In the genomic region with DNA sequence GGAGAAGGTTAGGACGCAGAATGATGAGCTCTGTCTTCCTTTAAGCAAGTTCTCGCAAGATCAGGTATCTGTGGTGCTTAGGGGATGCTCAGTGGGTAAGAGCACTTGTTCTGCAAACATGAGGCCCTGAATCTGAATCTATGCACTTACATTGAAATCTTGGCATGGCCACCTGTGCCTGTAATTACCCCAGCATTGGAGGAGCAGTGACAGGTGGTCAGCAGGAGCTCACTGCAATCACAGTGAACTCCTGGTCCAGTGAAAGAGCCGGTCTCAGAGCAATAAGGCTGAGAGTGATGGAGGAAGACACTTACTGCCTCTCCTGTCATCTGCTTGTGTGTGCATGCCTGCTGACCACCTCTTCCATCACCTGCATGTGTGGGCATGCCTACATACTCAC, we compare ENCODE assay signal across 22 mouse cellular contexts.
"Had no signal": no experiment of that assay in that cellular context is flagged by ENCODE, and none has a peak within 500 bp of the region (broad histone marks: within the 10 kb centered on the region; RNA-seq: fewer than 3 reads in every experiment).

No protein-coding gene starts in this region.

- H3K27ac ChIP-seq: left cerebral cortex, adult 2 months; limb, embryonic 12.5 days; limb, embryonic 15.5 days; liver, embryonic 14.5 days; midbrain, embryonic 10.5 days; midbrain, embryonic 13.5 days; neural tube, embryonic 13.5 days had no signal

- DNase-seq: kidney, postnatal 10 days; kidney, postnatal 36 days; layer of hippocampus, postnatal 36 days; left cerebral cortex, postnatal 4 days; liver, postnatal 0 days; lung, embryonic 14.5 days; lung, postnatal 10 days; lung, postnatal 36 days; retina, postnatal 1 day; right cerebral cortex, postnatal 25 days; spleen, adult 18-20 months; thymus, adult 18-20 months; thymus, postnatal 36 days had no signal

- H3K36me3 ChIP-seq: limb, embryonic 12.5 days; limb, embryonic 15.5 days; midbrain, embryonic 10.5 days; midbrain, embryonic 13.5 days; neural tube, embryonic 13.5 days had no signal

- H3K4me3 ChIP-seq: left cerebral cortex, adult 2 months; limb, embryonic 12.5 days; limb, embryonic 15.5 days; megakaryocyte, embryonic 14.5 days; midbrain, embryonic 10.5 days; midbrain, embryonic 13.5 days; myocyte; neural tube, embryonic 13.5 days had no signal

- H3K27me3 ChIP-seq: limb, embryonic 15.5 days; midbrain, embryonic 13.5 days; neural tube, embryonic 13.5 days had no signal

- H3K4me1 ChIP-seq: limb, embryonic 12.5 days; limb, embryonic 15.5 days; neural tube, embryonic 13.5 days had no signal

- H3K9me3 ChIP-seq: limb, embryonic 12.5 days; limb, embryonic 15.5 days; megakaryocyte, embryonic 14.5 days; midbrain, embryonic 10.5 days; midbrain, embryonic 13.5 days; neural tube, embryonic 13.5 days had no signal
